Mouse (Mus musculus): Measurements from ENCODE around the gene Zdhhc22.

The Zdhhc22 gene

GRCm38 (mm10) chr12:86960791-86961335, 29.4 kb downstream of the Zdhhc22 start:
- DNase-seq, result no peak

- DNase-seq, result no peak
Observed at GRCm38 (mm10) chr12:86960138-86960537, 30.1 kb downstream of the Zdhhc22 start.

GRCm38 (mm10) chr12:86959661-86960060, 30.6 kb downstream of the Zdhhc22 start:
- no peak for DNase-seq

- no peak for DNase-seq
Observed at GRCm38 (mm10) chr12:86958558-86958957, 31.7 kb downstream of the Zdhhc22 start.

GRCm38 (mm10) chr12:86955894-86956293, 34.3 kb downstream of the Zdhhc22 start:
- no peak for DNase-seq

- no peak for DNase-seq
Observed at GRCm38 (mm10) chr12:86952331-86952850, 37.8 kb downstream of the Zdhhc22 start.

- no peak for DNase-seq
Observed at GRCm38 (mm10) chr12:86950961-86951360, 39.3 kb downstream of the Zdhhc22 start.

- DNase-seq, result peak; percentile 60 to 76
Observed at GRCm38 (mm10) chr12:86950161-86950960, 39.9 kb downstream of the Zdhhc22 start.

GRCm38 (mm10) chr12:86949501-86949900, 40.7 kb downstream of the Zdhhc22 start:
- DNase-seq, result no peak

- DNase-seq, result peak; percentile 37 to 71
Observed at GRCm38 (mm10) chr12:86948627-86949026, 41.6 kb downstream of the Zdhhc22 start.

GRCm38 (mm10) chr12:86947681-86948401, 42.4 kb downstream of the Zdhhc22 start:
- DNase-seq, result peak; percentile 64

- DNase-seq, result peak; percentile 99 to 100
Observed at GRCm38 (mm10) chr12:86946862-86947574, 43.2 kb downstream of the Zdhhc22 start, which contains the start of gene Cipc. Cipc (plus strand) TSS chr12:86947043.

GRCm38 (mm10) chr12:86946301-86946781, 43.9 kb downstream of the Zdhhc22 start:
- no peak for DNase-seq

- peak; percentile 80 to 88 for DNase-seq
Observed at GRCm38 (mm10) chr12:86945126-86945525, 45.1 kb downstream of the Zdhhc22 start.

GRCm38 (mm10) chr12:86943421-86943820, 46.8 kb downstream of the Zdhhc22 start:
- DNase-seq, result no peak

GRCm38 (mm10) chr12:86941734-86942486, 48.3 kb downstream of the Zdhhc22 start:
- DNase-seq, result peak in 1 of 2 experiments; percentile 51

GRCm38 (mm10) chr12:86941173-86941572, 49.1 kb downstream of the Zdhhc22 start:
- DNase-seq, result peak in 1 of 2 experiments; percentile 53

- DNase-seq, result peak; percentile 50 to 70
Observed at GRCm38 (mm10) chr12:86938571-86938970, 51.7 kb downstream of the Zdhhc22 start.

GRCm38 (mm10) chr12:86936587-86937343, 53.5 kb downstream of the Zdhhc22 start:
- peak; percentile 45 to 73 for DNase-seq

GRCm38 (mm10) chr12:86935692-86936282, 54.4 kb downstream of the Zdhhc22 start:
- no peak for DNase-seq

All from lung, adult 18-20 months (tissue).